Mouse (Mus musculus): Measurements from ENCODE around the gene Sh3d19. TPM values are rescaled to one million over a fixed set of nuclear protein-coding genes. Genes with fewer than 3 reads are reported as not detected.
A peak's percentile ranks its signal among the peaks of the same experiment; 100 is the strongest.

Sh3d19 gene
- total and polyA plus RNA-seq, 2 experiments from 2014 or later: 13.8 to 32.0 TPM

DNA sequence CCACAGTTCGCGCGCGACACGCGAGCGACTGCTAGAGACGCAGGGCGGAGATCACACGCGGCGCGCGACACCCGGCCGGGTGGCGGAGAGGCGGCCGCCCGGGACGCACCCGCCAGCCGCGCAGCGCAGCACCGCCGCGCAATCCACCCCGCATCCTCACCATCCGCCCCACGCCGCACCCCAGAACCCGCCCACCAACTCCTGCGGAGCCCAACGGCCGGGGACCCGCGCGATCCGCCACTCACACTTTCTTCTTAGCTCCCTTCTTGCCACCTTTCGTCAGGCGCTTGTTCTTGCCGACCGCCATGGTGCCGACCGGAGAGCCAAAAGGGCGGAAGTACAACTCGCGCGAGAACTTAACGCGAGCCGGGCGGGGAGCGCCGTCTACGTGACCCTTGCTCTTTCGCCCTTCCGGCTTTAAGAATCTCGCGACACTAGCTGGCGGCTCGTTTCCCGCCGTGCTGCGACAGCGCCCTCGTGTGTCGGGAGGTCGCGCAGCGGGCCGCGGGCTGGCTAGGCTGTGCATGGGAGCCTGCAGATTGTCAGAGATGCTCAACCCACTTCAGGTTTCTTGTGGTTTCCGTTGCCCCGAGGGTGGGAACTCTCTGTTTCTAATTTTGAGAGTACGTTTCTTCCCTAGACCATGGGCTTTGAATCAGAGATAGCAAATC lies 171.5 kb downstream of the Sh3d19 start, which contains the start of gene Rps3a1:
TSS of gene Rps3a1 (minus strand) at position 440 of the 671 bp plus-strand sequence.
- Histone ChIP-seq H3K4me2 (ENCODE audit: low read depth, low read length, poor library complexity, severe bottlenecking) (peak within 1 kb of the TSS; percentile 73), H3K27me3 (ENCODE audit: insufficient read depth, low read length) (no peaks in the 10 kb centered on the region), H3K36me3 (ENCODE audit: insufficient read depth, low read length) (peaks cover 13% of the 10 kb centered on the region), H3K9me3 (ENCODE audit: low read length) (no peaks in the 10 kb centered on the region), H3K4me3 (ENCODE audit: low read depth, low read length) (peak within 1 kb of the TSS; percentile 83), H3K4me1 (ENCODE audit: insufficient read depth, low read length) (peaks cover 3% of the 10 kb centered on the region), H3K9ac (replicated peaks; ENCODE audit: low read length, poor library complexity, severe bottlenecking) (peak within 1 kb of the TSS; percentile 93), H3K27ac (ENCODE audit: low read depth, low read length) (peak within 1 kb of the TSS; percentile 85)
- WGBS: under 1% methylated on average over 76 of the region's 77 CpGs
- peak; percentile 99 for TF ChIP-seq CTCF (IDR thresholded peaks at IDR 0.05)
- ATAC-seq (ENCODE audit: low FRiP score) (peak; percentile 96), DNase-seq (ENCODE audit: low spot score) (peak; percentile 99)

DNA sequence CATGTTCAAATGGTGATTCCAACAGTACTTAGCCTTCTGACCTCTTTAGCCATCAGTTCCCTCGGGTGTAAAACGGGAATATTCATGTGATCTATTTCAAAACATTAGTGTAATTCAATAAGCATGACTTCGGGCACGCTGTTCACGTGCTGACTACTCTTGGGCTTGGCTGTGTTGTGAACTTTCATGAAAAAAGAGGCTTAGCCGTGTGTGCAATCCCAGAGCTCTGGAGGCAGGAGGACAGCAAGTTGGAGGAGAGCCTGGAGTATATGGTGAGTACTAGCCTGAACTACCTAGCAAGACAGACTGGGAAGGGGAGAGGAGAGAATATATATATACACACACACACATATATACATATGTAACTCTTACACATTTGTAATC lies 172.0 kb downstream of the Sh3d19 start:
- H3K27me3 ChIP-seq (ENCODE audit: insufficient read depth, low read length): no peaks in the 10 kb centered on the region
- peak overlapping the region; percentile 36 for H3K4me2 ChIP-seq (ENCODE audit: low read depth, low read length, poor library complexity, severe bottlenecking)
- ATAC-seq (ENCODE audit: low FRiP score): no peak; the same call in 1 of the 2 replicates
- WGBS: 36% methylated on average over 6 of the region's 6 CpGs
- H3K36me3 ChIP-seq (ENCODE audit: insufficient read depth, low read length): peaks cover 8% of the 10 kb centered on the region; the same call in 1 of the 2 replicates
- peak overlapping the region; percentile 40; the same call in 1 of the 2 replicates for H3K9ac ChIP-seq (replicated peaks; ENCODE audit: low read length, poor library complexity, severe bottlenecking)
- H3K9me3 ChIP-seq (ENCODE audit: low read length): no peaks in the 10 kb centered on the region
- H3K4me3 ChIP-seq (ENCODE audit: low read depth, low read length): peak overlapping the region; percentile 9; the same call in 1 of the 2 replicates
- no peak for TF ChIP-seq CTCF (IDR thresholded peaks at IDR 0.05)
- H3K4me1 ChIP-seq (ENCODE audit: insufficient read depth, low read length): peaks cover 3% of the 10 kb centered on the region
- DNase-seq (ENCODE audit: low spot score): no peak
- H3K27ac ChIP-seq (ENCODE audit: low read depth, low read length): no peak overlapping the region

DNA sequence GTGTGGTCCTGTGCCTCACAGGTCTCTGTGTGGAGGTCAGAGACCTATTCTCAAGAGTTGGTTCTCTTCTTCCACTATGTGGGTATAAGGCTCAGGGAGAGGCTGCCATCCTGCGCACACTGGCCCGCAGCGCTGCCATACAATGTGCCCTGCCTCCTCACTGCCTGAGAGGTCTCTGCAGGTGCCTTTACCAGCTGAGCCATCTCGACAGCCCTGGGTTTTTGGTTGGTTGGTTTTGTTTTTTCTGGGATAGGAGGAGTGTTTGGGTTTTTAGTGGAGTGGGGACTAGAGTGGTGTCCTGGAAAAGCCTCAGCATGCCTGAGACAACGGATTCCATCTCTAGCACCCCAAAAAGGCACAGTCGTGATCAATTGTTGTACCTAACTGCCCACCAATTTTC lies 172.4 kb downstream of the Sh3d19 start:
- H3K4me1 ChIP-seq (ENCODE audit: insufficient read depth, low read length): peaks cover 3% of the 10 kb centered on the region
- H3K9ac ChIP-seq (replicated peaks; ENCODE audit: low read length, poor library complexity, severe bottlenecking): no peak overlapping the region
- ATAC-seq (ENCODE audit: low FRiP score) (no peak), DNase-seq (ENCODE audit: low spot score) (no peak)
- no peaks in the 10 kb centered on the region for H3K27me3 ChIP-seq (ENCODE audit: insufficient read depth, low read length)
- no peak overlapping the region for H3K27ac ChIP-seq (ENCODE audit: low read depth, low read length)
- H3K4me2 ChIP-seq (ENCODE audit: low read depth, low read length, poor library complexity, severe bottlenecking): no peak overlapping the region
- peaks cover 5% of the 10 kb centered on the region; the same call in 1 of the 2 replicates for H3K36me3 ChIP-seq (ENCODE audit: insufficient read depth, low read length)
- no peak for TF ChIP-seq CTCF (IDR thresholded peaks at IDR 0.05)
- H3K4me3 ChIP-seq (ENCODE audit: low read depth, low read length): no peak overlapping the region
- H3K9me3 ChIP-seq (ENCODE audit: low read length): no peaks in the 10 kb centered on the region
- 82% methylated on average over 6 of the region's 6 CpGs for WGBS

DNA sequence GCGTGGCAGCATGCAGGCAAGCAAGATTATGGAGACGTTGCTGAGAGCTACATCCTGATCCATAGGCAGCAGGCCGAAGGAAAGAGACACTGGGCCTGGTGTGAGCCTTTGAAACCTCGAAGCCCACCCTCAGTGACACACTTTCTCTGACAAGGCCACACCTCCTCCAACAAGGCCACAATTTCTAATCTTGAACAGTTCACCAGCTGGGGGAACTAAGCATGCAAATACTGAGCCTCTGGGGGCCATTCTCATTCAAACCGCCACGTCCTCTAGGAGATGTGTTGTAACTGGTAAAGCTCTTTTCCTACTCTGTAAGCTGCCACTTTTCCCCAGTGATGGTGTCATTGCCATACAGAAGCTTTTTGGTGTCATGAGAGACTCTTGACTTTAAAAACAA lies 178.2 kb downstream of the Sh3d19 start:
- Histone ChIP-seq H3K4me2 (ENCODE audit: low read depth, low read length, poor library complexity, severe bottlenecking) (no peak overlapping the region), H3K9ac (replicated peaks; ENCODE audit: low read length, poor library complexity, severe bottlenecking) (no peak overlapping the region), H3K9me3 (ENCODE audit: low read length) (no peaks in the 10 kb centered on the region), H3K4me1 (ENCODE audit: insufficient read depth, low read length) (no peaks in the 10 kb centered on the region), H3K27ac (ENCODE audit: low read depth, low read length) (no peak overlapping the region), H3K4me3 (ENCODE audit: low read depth, low read length) (no peak overlapping the region), H3K36me3 (ENCODE audit: insufficient read depth, low read length) (no peaks in the 10 kb centered on the region), H3K27me3 (ENCODE audit: insufficient read depth, low read length) (no peaks in the 10 kb centered on the region)
- 53% methylated on average over 6 of the region's 6 CpGs for WGBS
- ATAC-seq (ENCODE audit: low FRiP score) (no peak), DNase-seq (ENCODE audit: low spot score) (no peak)
- TF ChIP-seq CTCF (IDR thresholded peaks at IDR 0.05): no peak

DNA sequence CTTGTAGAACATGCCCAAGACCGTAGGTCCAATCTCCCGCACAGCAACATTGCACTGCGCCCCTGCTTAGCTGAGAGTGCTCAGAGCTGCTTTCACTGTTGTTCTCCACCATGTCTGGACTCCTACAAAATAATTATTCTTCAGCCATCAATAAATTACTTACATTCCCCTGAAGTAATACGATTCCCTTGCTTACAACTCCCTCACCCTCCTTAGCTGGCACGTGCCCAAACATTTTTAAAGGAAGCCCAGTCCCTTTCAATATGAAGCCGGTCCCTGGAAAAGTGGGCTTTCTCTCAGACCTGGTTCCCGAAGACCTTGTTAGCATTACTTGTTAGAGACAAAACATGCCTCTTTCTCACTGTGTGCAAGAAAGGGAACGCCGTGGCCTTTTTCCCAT lies 178.6 kb downstream of the Sh3d19 start:
- no peak overlapping the region for H3K4me2 ChIP-seq (ENCODE audit: low read depth, low read length, poor library complexity, severe bottlenecking)
- no peak overlapping the region for H3K4me3 ChIP-seq (ENCODE audit: low read depth, low read length)
- H3K4me1 ChIP-seq (ENCODE audit: insufficient read depth, low read length): no peaks in the 10 kb centered on the region
- no peaks in the 10 kb centered on the region for H3K9me3 ChIP-seq (ENCODE audit: low read length)
- no peaks in the 10 kb centered on the region for H3K27me3 ChIP-seq (ENCODE audit: insufficient read depth, low read length)
- WGBS: 69% methylated on average over 9 of the region's 9 CpGs
- no peak for TF ChIP-seq CTCF (IDR thresholded peaks at IDR 0.05)
- no peak overlapping the region for H3K9ac ChIP-seq (replicated peaks; ENCODE audit: low read length, poor library complexity, severe bottlenecking)
- ATAC-seq (ENCODE audit: low FRiP score): no peak
- no peak overlapping the region for H3K27ac ChIP-seq (ENCODE audit: low read depth, low read length)
- H3K36me3 ChIP-seq (ENCODE audit: insufficient read depth, low read length): no peaks in the 10 kb centered on the region
- no peak for DNase-seq (ENCODE audit: low spot score)

DNA sequence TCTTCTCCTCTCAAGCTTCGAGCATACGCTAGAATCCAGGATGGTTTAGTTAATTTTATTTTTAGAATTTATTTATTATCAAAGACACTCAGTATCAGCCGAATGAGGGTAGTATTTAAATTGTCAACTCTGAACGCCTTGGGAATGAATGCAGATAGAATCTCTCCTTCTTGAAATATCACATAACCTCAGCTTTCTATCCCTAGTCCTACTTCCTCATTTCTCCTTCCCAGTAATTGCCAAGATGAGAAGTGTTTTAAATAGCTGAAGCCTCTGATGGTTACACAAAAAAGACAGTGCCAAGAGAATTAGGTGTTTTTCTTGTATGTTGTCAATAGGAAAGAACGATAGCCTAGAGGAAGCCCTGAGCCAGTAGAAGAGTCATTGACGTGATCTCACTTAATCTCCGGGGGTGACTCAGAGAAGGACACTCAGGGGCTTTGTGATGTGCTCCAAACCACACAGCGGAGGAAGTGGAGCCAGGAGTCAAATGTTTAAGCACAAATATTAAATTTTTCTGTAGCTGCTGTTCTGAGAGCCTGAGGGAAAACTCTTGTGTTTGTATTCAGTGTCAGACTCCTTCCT lies 198.0 kb downstream of the Sh3d19 start:
- no peaks in the 10 kb centered on the region for H3K27me3 ChIP-seq (ENCODE audit: insufficient read depth, low read length)
- H3K4me2 ChIP-seq (ENCODE audit: low read depth, low read length, poor library complexity, severe bottlenecking): no peak overlapping the region
- no peak overlapping the region for H3K27ac ChIP-seq (ENCODE audit: low read depth, low read length)
- no peaks in the 10 kb centered on the region for H3K36me3 ChIP-seq (ENCODE audit: insufficient read depth, low read length)
- no peaks in the 10 kb centered on the region for H3K9me3 ChIP-seq (ENCODE audit: low read length)
- no peak for ATAC-seq (ENCODE audit: low FRiP score)
- no peak overlapping the region for H3K9ac ChIP-seq (replicated peaks; ENCODE audit: low read length, poor library complexity, severe bottlenecking)
- no peak for TF ChIP-seq CTCF (IDR thresholded peaks at IDR 0.05)
- no peak for DNase-seq (ENCODE audit: low spot score)
- H3K4me1 ChIP-seq (ENCODE audit: insufficient read depth, low read length): no peaks in the 10 kb centered on the region
- WGBS: 72% methylated on average over 8 of the region's 8 CpGs
- no peak overlapping the region for H3K4me3 ChIP-seq (ENCODE audit: low read depth, low read length)
